Mouse (Mus musculus): ENCODE measurements around the gene Apbb1ip.

DNA sequence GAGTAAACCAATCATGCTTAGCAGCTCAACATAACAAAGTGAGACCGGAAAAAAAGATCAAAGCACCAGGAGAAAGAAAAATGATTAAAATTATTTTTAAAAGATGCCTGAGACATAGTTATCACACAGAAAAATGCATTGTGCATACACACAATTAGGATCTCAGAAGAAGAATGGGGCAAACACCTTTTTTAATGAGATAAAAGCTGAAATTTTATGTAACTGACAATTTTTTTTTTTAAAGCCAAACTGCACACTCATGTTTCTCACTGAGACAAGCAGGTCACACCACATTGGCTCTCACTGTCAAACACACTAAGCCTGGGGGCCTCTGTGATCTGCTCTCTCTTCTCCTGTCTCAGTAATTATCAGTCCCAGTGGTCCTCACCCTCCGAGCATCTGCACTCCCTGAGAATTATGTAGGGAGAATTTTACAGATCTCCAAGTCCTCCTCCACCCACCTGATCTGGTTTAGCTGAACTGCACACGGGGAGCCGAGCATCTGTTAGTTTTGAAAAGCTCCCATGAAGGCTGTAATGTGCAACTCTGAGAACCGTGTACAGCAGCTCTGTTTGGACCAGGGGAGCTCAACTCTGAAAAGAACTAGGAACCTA is 9.0 kb upstream of the Apbb1ip start:
- TF ChIP-seq CTCF (IDR thresholded peaks at IDR 0.05; ENCODE audit: extremely low read depth, insufficient read depth, insufficient read length, insufficient replicate concordance) (no peak), POLR2A (IDR thresholded peaks at IDR 0.05; ENCODE audit: low read depth, low read length) (no peak)
